Mouse (Mus musculus) limb, embryonic 15.5 days (tissue): ENCODE results near the gene Tst. TPM values are rescaled to one million over a fixed set of nuclear protein-coding genes. Genes with fewer than 3 reads are reported as not detected.

Experiments
- ATAC-seq: fragments of 200-750 bp; cut with Nextera tagmentation; 2 replicates; pipeline ENCODE4 v1.8.0; 2017; ENCODE audit warnings: low read depth, moderate TSS enrichment; ENCODE audit not compliant: insufficient number of reproducible peaks, low FRiP score, low TSS enrichment
- H3K27ac ChIP-seq: fragments of 300-500 bp; sonication (generic); 2 replicates; pipeline ENCODE4 v1.5.1; 2015; ENCODE audit warnings: moderate library complexity, mild to moderate bottlenecking, inconsistent platforms
- H3K27me3 ChIP-seq: fragments of 300-500 bp; sonication (generic); 2 replicates; pipeline ENCODE4 v1.6.1; 2015; ENCODE audit warnings: inconsistent platforms
- H3K36me3 ChIP-seq: fragments of 300-500 bp; sonication (generic); 2 replicates; pipeline ENCODE4 v1.6.1; 2015; ENCODE audit warnings: inconsistent platforms
- H3K4me1 ChIP-seq: fragments of 300-500 bp; sonication (generic); 2 replicates; pipeline ENCODE4 v1.6.1; 2015; ENCODE audit warnings: inconsistent platforms
- H3K4me2 ChIP-seq: fragments of 300-500 bp; sonication (generic); 2 replicates; pipeline ENCODE4 v1.6.1; 2015; ENCODE audit warnings: mild to moderate bottlenecking, inconsistent platforms
- H3K4me3 ChIP-seq: fragments of 300-500 bp; sonication (generic); 2 replicates; pipeline ENCODE4 v1.5.1; 2015; ENCODE audit warnings: mild to moderate bottlenecking, inconsistent platforms
- H3K9ac ChIP-seq: fragments of 300-500 bp; sonication (generic); 2 replicates; pipeline ENCODE4 v1.6.1; 2015; ENCODE audit warnings: inconsistent platforms
- H3K9me3 ChIP-seq: fragments of 300-500 bp; sonication (generic); 2 replicates; pipeline ENCODE4 v1.6.1; 2016; ENCODE audit warnings: inconsistent platforms
- WGBS: fragments of 180-500 bp; shearing (Covaris S2); methylation state at CpG from one replicate; pipeline ENCODE4 v1.1.7; 2015; 5-methylcytosine and 5-hydroxymethylcytosine counted together
- polyA plus RNA-seq: library from polyadenylated mRNA; unstranded; fragments of >200 nt; fragmentation: Nextera tagmentation; extraction: Ambion mirVana; gene quantifications from 2 replicates; pipeline ENCODE4 v1.2.1, GENCODE M21; 2015

Gene Tst
- polyA plus RNA-seq, 1 experiment from 2014 or later, result 15.4 TPM

- no peak overlapping the region for H3K4me2 ChIP-seq
- H3K27ac ChIP-seq, result no peak overlapping the region
- H3K9me3 ChIP-seq, result no peaks in the 10 kb centered on the region
- H3K4me3 ChIP-seq, result no peak overlapping the region
- WGBS, result 87% methylated on average over 4 of the region's 4 CpGs
- no peak for ATAC-seq
- no peaks in the 10 kb centered on the region for H3K36me3 ChIP-seq
- H3K9ac ChIP-seq, result no peak overlapping the region
- no peaks in the 10 kb centered on the region for H3K27me3 ChIP-seq
- H3K4me1 ChIP-seq, result no peaks in the 10 kb centered on the region; the same call in 1 of the 2 replicates
Measured at GRCm38 (mm10) chr15:78382115-78382514, 23.6 kb downstream of the Tst start.

- H3K4me1 ChIP-seq, result no peaks in the 10 kb centered on the region; the same call in 1 of the 2 replicates
- H3K27ac ChIP-seq, result no peak overlapping the region
- H3K4me3 ChIP-seq, result no peak overlapping the region
- H3K9ac ChIP-seq, result no peak overlapping the region
- no peaks in the 10 kb centered on the region for H3K9me3 ChIP-seq
- H3K4me2 ChIP-seq, result no peak overlapping the region
- H3K27me3 ChIP-seq, result no peaks in the 10 kb centered on the region
- 70% methylated on average over 4 of the region's 4 CpGs for WGBS
- no peaks in the 10 kb centered on the region for H3K36me3 ChIP-seq
- no peak for ATAC-seq
Measured at GRCm38 (mm10) chr15:78380741-78381140, 25.0 kb downstream of the Tst start.

GRCm38 (mm10) chr15:78380208-78380607 is 25.5 kb downstream of the Tst start:
- H3K9me3 ChIP-seq, result no peaks in the 10 kb centered on the region
- 70% methylated on average over 2 of the region's 2 CpGs for WGBS
- no peaks in the 10 kb centered on the region for H3K27me3 ChIP-seq
- H3K4me3 ChIP-seq, result no peak overlapping the region
- no peak overlapping the region for H3K4me2 ChIP-seq
- ATAC-seq, result no peak
- H3K4me1 ChIP-seq, result no peaks in the 10 kb centered on the region; the same call in 1 of the 2 replicates
- no peak overlapping the region for H3K9ac ChIP-seq
- H3K36me3 ChIP-seq, result no peaks in the 10 kb centered on the region
- H3K27ac ChIP-seq, result no peak overlapping the region

GRCm38 (mm10) chr15:78378556-78378955 is 27.2 kb downstream of the Tst start:
- Histone ChIP-seq H3K4me3 (no peak overlapping the region), H3K36me3 (no peaks in the 10 kb centered on the region), H3K4me1 (no peaks in the 10 kb centered on the region), H3K9ac (no peak overlapping the region), H3K4me2 (no peak overlapping the region), H3K27ac (no peak overlapping the region), H3K9me3 (no peaks in the 10 kb centered on the region), H3K27me3 (no peaks in the 10 kb centered on the region)
- WGBS, result 80% methylated on average over 10 of the region's 10 CpGs
- ATAC-seq, result no peak

GRCm38 (mm10) chr15:78377859-78378258 is 27.8 kb downstream of the Tst start:
- 80% methylated on average over 10 of the region's 10 CpGs for WGBS
- no peak overlapping the region for H3K4me3 ChIP-seq
- no peak overlapping the region for H3K9ac ChIP-seq
- H3K4me1 ChIP-seq, result no peaks in the 10 kb centered on the region
- no peak overlapping the region for H3K27ac ChIP-seq
- no peaks in the 10 kb centered on the region for H3K27me3 ChIP-seq
- no peak overlapping the region for H3K4me2 ChIP-seq
- H3K36me3 ChIP-seq, result no peaks in the 10 kb centered on the region
- no peaks in the 10 kb centered on the region for H3K9me3 ChIP-seq
- ATAC-seq, result no peak

GRCm38 (mm10) chr15:78374204-78374603 is 31.5 kb downstream of the Tst start:
- no peak for ATAC-seq
- Histone ChIP-seq H3K36me3 (no peaks in the 10 kb centered on the region), H3K4me1 (no peaks in the 10 kb centered on the region), H3K9ac (no peak overlapping the region), H3K27ac (no peak overlapping the region), H3K4me2 (no peak overlapping the region), H3K27me3 (peaks cover 7% of the 10 kb centered on the region), H3K4me3 (no peak overlapping the region), H3K9me3 (no peaks in the 10 kb centered on the region)
- 59% methylated on average over 3 of the region's 3 CpGs for WGBS

GRCm38 (mm10) chr15:78372796-78373195 is 32.9 kb downstream of the Tst start:
- H3K9ac ChIP-seq, result no peak overlapping the region
- no peak overlapping the region for H3K27ac ChIP-seq
- no peak for ATAC-seq
- no peaks in the 10 kb centered on the region for H3K36me3 ChIP-seq
- H3K4me1 ChIP-seq, result no peaks in the 10 kb centered on the region
- no peak overlapping the region for H3K4me2 ChIP-seq
- H3K27me3 ChIP-seq, result peaks cover 7% of the 10 kb centered on the region
- no peaks in the 10 kb centered on the region for H3K9me3 ChIP-seq
- H3K4me3 ChIP-seq, result no peak overlapping the region
- 53% methylated on average over 3 of the region's 3 CpGs for WGBS

GRCm38 (mm10) chr15:78369641-78370040 is 36.1 kb downstream of the Tst start:
- no peaks in the 10 kb centered on the region for H3K36me3 ChIP-seq
- peaks cover 10% of the 10 kb centered on the region for H3K27me3 ChIP-seq
- no peak for ATAC-seq
- H3K27ac ChIP-seq, result no peak overlapping the region
- 77% methylated on average over 1 of the region's 1 CpGs for WGBS
- H3K9me3 ChIP-seq, result no peaks in the 10 kb centered on the region
- H3K4me3 ChIP-seq, result no peak overlapping the region
- H3K9ac ChIP-seq, result no peak overlapping the region
- no peaks in the 10 kb centered on the region for H3K4me1 ChIP-seq
- no peak overlapping the region for H3K4me2 ChIP-seq

GRCm38 (mm10) chr15:78368926-78369346 is 36.8 kb downstream of the Tst start:
- WGBS, result 11% methylated on average over 8 of the region's 8 CpGs
- H3K4me3 ChIP-seq, result no peak overlapping the region
- ATAC-seq, result no peak
- H3K36me3 ChIP-seq, result no peaks in the 10 kb centered on the region
- peaks cover 10% of the 10 kb centered on the region for H3K27me3 ChIP-seq
- no peak overlapping the region for H3K4me2 ChIP-seq
- no peaks in the 10 kb centered on the region for H3K4me1 ChIP-seq
- H3K27ac ChIP-seq, result no peak overlapping the region
- no peak overlapping the region for H3K9ac ChIP-seq
- H3K9me3 ChIP-seq, result no peaks in the 10 kb centered on the region

- Histone ChIP-seq H3K9ac (no peak overlapping the region), H3K27ac (no peak overlapping the region), H3K9me3 (no peaks in the 10 kb centered on the region), H3K36me3 (no peaks in the 10 kb centered on the region), H3K27me3 (peaks cover 10% of the 10 kb centered on the region), H3K4me3 (no peak overlapping the region), H3K4me1 (no peaks in the 10 kb centered on the region), H3K4me2 (no peak overlapping the region)
- 57% methylated on average over 3 of the region's 3 CpGs for WGBS
- ATAC-seq, result no peak
Measured at GRCm38 (mm10) chr15:78367811-78368210, 37.9 kb downstream of the Tst start.

- ATAC-seq, result no peak
- Histone ChIP-seq H3K4me3 (no peak overlapping the region), H3K36me3 (no peaks in the 10 kb centered on the region), H3K4me2 (no peak overlapping the region), H3K9ac (no peak overlapping the region), H3K27ac (no peak overlapping the region), H3K27me3 (peaks cover 10% of the 10 kb centered on the region), H3K4me1 (no peaks in the 10 kb centered on the region), H3K9me3 (no peaks in the 10 kb centered on the region)
- 68% methylated on average over 8 of the region's 8 CpGs for WGBS
Measured at GRCm38 (mm10) chr15:78366875-78367274, 38.8 kb downstream of the Tst start.

- H3K27me3 ChIP-seq, result peaks cover 10% of the 10 kb centered on the region
- H3K4me1 ChIP-seq, result no peaks in the 10 kb centered on the region
- H3K4me2 ChIP-seq, result no peak overlapping the region
- H3K9ac ChIP-seq, result no peak overlapping the region
- H3K36me3 ChIP-seq, result no peaks in the 10 kb centered on the region
- 37% methylated on average over 2 of the region's 2 CpGs for WGBS
- no peak for ATAC-seq
- no peaks in the 10 kb centered on the region for H3K9me3 ChIP-seq
- H3K4me3 ChIP-seq, result no peak overlapping the region
- no peak overlapping the region for H3K27ac ChIP-seq
Measured at GRCm38 (mm10) chr15:78365916-78366315, 39.8 kb downstream of the Tst start.

GRCm38 (mm10) chr15:78355548-78355947 is 50.2 kb downstream of the Tst start:
- Histone ChIP-seq H3K36me3 (no peaks in the 10 kb centered on the region), H3K4me3 (no peak overlapping the region), H3K4me2 (no peak overlapping the region), H3K9ac (no peak overlapping the region), H3K27me3 (no peaks in the 10 kb centered on the region), H3K4me1 (no peaks in the 10 kb centered on the region), H3K27ac (no peak overlapping the region), H3K9me3 (no peaks in the 10 kb centered on the region)
- WGBS, result 81% methylated on average over 5 of the region's 5 CpGs
- no peak for ATAC-seq
